Mouse (Mus musculus): Measurements from ENCODE around the gene Tpst2. TPM values are rescaled to one million over a fixed set of nuclear protein-coding genes. Genes with fewer than 3 reads are reported as not detected.
A peak's percentile ranks its signal among the peaks of the same experiment; 100 is the strongest.

Gene Tpst2
- total RNA-seq, 2 experiments from 2014 or later = 16.8 to 17.8 TPM

- peak; percentile 72 for DNase-seq
Measured at GRCm38 (mm10) chr5:112254282-112254806, 22.1 kb upstream of the Tpst2 start.

DNA sequence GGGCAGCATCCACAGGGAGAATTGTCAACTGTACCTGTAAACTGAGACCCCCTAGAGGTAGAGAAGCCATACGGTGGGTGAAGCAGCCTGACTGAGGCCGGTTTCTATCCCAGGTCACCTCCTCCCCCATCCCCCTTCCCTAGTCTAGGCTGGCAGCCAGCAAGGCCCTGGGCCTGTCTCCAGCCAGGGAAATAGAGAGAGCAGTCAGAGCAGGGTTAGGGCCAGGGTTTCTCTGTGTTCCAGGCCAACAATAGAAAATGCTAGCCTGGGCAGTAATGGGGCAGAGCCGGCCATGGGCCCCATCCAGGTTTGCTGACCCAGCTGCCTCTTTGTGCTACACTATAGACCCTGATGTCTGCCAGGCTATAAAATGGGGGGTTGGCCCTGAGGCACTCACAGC lies 21.1 kb upstream of the Tpst2 start, which contains the start of gene Crybb1:
Gene Crybb1 (plus strand): TSS at position 390 of the 400 bp plus-strand sequence.
- peak; percentile 83 for DNase-seq

- DNase-seq = peak; percentile 31
Measured at GRCm38 (mm10) chr5:112256457-112256856, 20.0 kb upstream of the Tpst2 start.

- DNase-seq = no peak
Measured at GRCm38 (mm10) chr5:112257896-112258295, 18.6 kb upstream of the Tpst2 start.

DNA sequence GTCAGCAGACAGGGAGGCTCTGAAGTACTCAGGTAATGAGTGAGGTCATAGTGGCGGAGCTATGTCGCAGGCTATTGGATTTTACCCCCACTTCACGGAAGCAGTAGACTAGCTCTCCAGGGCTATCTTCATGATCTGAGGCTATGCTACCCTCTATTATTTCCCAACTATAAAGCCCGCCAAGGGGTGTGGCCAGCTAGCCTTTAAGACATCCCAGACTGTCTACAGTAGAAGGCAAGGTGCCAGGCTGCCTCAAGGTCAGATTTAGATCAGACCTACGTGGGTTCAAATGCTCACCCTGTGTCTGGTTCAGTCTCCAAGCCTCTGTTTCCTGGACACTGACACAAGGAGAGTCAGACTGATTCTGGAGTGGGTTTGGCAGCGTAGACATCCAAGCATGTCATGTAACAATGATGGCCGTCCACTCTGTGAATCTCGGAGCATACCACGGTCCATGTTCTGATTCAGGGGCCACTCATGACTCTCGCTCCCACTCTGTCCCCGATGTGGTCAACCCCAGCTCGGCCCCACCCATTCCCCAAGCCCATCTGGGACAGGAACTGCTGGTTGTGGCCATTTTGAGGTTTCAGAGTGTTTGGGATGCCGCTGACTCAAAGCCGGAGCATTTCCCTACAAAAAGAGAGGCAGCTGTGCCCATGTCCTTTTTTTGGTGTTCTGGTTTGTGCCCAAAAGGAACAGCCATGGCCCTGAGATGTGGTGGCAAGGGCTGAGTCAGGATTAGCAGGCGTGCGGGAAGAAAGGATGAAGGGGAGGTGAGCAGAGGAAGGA lies 16.4 kb upstream of the Tpst2 start:
- DNase-seq = no peak

DNA sequence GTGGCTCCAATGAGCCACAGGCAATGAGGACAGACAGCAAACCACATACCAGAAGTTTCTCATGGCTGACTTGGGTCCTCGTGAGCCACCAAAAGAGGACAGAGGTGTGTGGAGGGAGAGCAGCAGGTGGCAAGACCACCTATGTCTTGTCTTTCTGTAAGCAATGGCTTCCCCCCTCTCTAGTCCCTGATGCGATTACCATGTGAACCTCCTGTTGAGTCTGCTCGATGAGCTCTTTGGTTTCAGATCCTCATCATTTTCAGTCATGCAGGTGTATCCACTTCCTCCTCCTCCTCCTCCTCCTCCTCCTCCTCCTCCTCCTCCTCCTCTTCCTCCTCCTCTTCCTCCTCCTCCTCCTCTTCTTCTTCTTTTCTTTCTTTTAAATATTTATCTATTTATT lies 15.7 kb upstream of the Tpst2 start:
- no peak for DNase-seq

- DNase-seq = no peak
Measured at GRCm38 (mm10) chr5:112264099-112264498, 12.4 kb upstream of the Tpst2 start.

- no peak for DNase-seq
Measured at GRCm38 (mm10) chr5:112265110-112265509, 11.4 kb upstream of the Tpst2 start.

GRCm38 (mm10) chr5:112265515-112265914 lies 11.0 kb upstream of the Tpst2 start:
- no peak for DNase-seq

- no peak for DNase-seq
Measured at GRCm38 (mm10) chr5:112266011-112266777, 10.3 kb upstream of the Tpst2 start.

DNA sequence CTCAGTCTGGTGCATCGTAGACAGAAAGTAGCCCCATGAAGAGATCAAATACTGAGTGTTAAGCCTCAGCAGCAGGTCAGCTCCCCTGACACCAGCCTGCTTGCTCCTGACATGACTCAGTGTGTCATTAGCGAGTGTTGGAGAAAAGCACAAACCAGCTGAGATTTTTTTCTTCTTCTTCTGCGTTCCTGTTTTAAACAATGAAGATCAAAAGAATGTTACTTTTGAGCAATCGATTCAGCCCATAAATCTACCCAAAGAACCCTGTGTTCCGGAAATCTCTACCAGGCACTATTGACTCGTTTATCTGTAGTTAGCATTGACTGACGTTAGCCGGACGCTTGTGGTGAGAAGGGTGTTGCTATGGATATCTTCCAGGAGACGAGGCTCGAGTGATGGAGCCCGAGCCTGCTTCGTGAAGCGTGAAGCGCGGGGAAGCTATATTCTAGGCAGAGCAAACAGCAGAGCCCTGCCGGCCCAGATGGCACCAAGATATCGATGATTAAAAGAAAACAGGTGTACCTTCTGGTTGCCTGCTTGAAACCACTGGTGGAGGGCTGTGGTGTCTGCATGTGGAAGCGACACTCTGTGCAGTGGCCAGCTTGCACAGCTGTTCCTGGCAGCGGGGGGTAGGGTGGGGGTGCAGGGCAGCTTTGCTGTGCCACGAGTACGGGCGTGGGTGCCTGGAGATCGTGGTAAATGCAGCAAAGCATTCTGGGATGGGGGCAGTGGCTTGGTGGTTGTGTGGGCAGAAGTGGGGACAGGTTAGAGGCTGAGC lies 5.5 kb upstream of the Tpst2 start:
- DNase-seq = no peak

GRCm38 (mm10) chr5:112272934-112273333 lies 3.6 kb upstream of the Tpst2 start:
- no peak for DNase-seq

GRCm38 (mm10) chr5:112273746-112274463 lies 2.6 kb upstream of the Tpst2 start:
- no peak for DNase-seq

DNA sequence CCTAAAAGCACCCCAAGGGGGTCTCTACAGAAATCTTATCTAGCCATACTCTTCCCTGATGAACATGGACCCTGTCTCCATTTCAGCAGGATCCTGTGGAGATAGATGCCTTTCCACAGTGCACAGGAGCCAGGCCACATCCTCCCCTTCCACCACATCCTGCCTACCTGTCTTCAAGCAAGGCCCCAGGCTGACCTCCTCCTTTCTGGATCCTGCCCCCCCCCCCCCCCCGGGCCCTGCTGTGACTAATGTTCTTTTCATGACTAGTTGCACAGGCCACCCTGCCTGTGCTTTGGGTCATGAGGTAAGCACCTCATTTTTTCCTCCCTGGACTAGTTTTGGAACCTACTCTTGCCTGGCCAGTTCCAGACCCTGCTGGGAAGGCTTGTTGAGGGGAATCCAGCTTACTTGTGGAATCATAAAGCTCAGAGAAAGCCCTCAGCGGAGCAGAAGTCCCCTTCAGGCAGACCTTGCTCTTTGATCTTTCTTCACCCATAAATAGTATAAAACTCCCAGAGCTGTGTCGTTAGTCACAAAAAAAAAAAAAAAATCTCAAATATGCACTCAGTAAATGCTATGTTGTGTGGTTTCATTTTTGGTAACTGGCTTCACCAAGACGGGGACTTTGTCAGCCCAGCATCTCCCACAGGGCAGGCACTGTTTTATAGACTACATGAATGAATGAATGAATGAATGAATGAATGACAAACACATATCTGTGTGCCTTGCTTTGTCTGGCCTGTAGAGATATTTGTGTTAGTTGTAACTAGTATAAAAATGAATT lies 1.3 kb upstream of the Tpst2 start:
- no peak for DNase-seq

DNA sequence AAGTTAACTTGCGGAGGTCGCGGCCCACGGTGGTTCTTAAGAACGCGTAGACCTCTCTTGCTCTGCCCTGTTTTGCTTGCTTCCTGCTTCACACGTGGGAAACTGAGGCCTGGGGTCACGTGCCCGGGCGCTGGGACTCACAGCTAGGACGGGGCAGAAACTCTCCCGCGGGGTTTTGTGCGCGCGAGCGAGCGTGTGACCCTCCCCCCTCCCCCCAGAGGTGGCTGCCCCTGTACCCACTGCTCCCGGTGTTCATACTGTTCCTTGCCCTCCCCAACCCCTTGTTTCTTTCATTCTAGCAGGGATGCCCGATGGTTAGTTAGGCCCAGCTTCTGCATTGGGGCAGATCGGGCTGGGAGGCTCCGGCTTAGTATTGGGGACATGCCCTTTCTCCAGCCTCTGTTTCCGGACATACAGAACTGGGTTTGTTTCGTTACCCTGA lies 437 bp downstream of the Tpst2 start:
- DNase-seq = no peak

GRCm38 (mm10) chr5:112277906-112278470 lies 1.5 kb downstream of the Tpst2 start:
- DNase-seq = no peak

GRCm38 (mm10) chr5:112279181-112280021 lies 2.9 kb downstream of the Tpst2 start:
- DNase-seq = peak; percentile 81

DNA sequence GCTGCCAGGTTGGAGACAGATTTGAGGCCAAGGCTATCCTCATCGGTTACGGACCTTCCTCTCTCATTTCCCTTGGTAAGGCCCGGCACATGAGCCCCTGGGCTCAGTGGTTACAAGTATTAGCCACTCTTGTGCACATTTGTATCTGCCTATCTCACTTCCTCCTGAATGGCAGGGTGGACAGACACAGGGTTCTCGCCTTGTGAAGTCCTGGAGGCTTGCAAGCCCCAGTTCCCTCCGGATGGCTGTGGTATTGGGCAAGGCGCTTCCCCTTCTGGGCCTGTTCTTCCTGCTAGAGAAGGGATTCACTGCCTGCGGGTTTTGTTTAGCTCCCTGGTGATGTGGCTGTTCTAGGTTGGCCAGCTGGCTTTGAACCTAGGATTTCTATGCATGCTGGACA lies 3.7 kb downstream of the Tpst2 start:
- no peak for DNase-seq

- DNase-seq = no peak
Measured at GRCm38 (mm10) chr5:112280863-112281660, 4.6 kb downstream of the Tpst2 start.

Data from gastrocnemius, postnatal 25 days (tissue).